Mouse (Mus musculus) neutrophil, adult 5-6 weeks (primary cell): ENCODE results near the gene Mthfd1. TPM values are rescaled to one million over a fixed set of nuclear protein-coding genes. Genes with fewer than 3 reads are reported as not detected.

Experiments
- ATAC-seq: fragments of 151-379, 151-347 bp; 2 replicates; pipeline ENCODE4 v1.8.0; 2017; ENCODE audit warnings: mild to moderate bottlenecking, moderate TSS enrichment; ENCODE audit not compliant: insufficient number of reproducible peaks, poor library complexity, low FRiP score, severe bottlenecking; ENCODE audit errors: extremely low read depth
- total RNA-seq: library from RNA; stranded (forward); fragments of 200-1000 nt; gene quantifications from 2 replicates; pipeline ENCODE4 v1.2.3, GENCODE M21; 2017

The Mthfd1 gene
- total RNA-seq, 1 experiment from 2014 or later = 18.7 TPM

DNA sequence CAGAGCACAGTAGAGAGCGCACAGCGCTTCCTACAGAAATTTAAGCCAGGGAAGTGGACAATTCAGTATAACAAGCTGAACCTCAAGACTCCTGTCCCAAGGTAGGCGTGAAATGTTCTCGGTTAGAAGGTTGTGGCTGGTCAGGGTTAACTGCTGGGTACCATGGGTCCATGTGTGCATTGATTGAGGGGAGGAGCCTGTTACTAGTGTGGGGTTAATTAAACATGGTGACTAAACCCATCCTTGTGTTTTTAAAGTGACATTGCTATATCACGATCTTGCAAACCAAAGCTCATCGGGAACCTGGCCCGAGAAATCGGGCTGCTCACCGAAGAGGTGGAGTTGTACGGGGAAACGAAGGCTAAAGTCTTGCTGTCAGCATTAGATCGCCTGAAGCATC is 34.3 kb downstream of the Mthfd1 start:
- no peak for ATAC-seq

DNA sequence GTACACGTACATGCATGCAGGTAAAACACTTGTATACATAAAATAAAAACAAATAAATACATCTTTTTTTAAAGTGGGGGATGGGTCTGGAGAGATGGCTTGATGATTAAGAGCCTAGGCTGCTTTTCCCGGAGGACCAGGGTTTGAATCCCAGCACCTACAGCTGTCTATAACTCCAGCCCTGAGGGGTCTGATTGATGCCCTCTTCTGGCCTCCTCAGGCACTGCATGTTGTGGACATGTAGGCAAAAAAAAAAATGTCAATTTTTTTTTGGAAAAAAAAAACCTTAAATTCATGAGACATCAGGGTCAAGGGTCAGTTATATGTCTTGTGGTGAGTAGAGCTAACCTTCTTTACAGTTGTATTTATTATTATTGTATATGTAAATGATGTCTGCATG is 35.2 kb downstream of the Mthfd1 start:
- ATAC-seq = no peak

DNA sequence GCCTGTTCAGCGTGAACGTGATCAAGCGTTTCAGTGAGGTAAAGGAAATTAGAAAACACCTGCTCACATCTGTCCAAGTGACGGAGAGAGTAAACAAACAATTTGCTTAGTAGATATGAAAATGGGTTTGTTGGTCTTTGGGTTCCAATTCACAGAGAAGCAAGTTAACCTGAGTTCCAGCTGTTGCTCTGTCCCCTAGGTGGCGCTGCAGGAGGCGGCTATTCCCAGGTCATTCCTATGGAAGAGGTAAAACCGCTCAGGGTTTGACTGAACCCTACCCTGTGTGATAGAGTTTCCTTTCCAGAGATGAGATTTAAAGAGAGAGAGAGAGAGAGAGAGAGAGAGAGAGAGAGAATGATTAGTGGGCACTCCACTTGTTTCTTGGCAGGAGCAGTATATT is 38.1 kb downstream of the Mthfd1 start:
- ATAC-seq = 0 out of 2 replicates have a peak, but pooled peaks have one; percentile 43

DNA sequence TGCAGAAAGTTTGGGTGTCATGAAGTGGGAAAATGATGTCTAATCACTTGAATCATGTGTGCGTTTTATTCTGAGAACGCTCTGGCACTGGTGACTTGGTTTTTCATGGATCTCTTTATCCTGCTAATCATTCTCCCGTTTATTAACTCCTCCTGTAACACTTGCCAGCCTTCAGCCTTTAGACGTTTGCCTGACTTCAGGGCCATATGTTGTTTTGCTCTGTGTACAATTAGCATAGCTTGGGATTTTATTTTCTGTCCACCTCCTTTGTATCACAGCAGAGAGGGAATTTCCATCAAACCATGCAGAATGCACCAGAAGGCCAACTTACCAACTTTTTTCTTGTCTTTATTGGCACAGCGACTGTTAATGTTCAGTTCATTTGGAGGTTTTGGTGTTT is 42.7 kb downstream of the Mthfd1 start:
- no peak for ATAC-seq

DNA sequence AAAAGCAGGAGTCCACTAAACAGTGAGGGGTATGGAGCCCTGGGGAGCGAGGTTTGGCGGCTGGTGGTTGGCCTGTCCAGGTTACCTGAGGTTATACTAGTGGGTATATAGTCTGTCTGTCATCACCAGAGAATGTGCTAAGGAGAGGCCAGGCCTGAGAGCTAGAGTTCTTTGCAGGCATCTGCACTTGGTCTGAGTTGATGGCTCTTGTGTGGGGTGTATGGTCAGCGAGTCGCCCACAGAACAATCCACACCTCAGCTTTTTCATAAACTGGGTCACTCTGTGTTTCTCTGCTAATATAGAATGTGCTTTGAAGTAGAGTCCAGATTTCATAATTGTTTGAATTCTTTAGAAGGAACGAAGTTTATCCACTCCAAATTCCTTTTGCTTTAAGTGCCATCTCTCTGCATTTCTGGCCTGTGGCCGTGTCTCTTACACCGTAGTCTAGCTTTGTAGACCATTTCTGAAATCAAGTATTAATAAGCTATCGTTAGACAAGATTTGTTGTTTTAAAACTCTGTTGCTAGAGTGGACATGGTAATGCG is 44.3 kb downstream of the Mthfd1 start:
- ATAC-seq = no peak

DNA sequence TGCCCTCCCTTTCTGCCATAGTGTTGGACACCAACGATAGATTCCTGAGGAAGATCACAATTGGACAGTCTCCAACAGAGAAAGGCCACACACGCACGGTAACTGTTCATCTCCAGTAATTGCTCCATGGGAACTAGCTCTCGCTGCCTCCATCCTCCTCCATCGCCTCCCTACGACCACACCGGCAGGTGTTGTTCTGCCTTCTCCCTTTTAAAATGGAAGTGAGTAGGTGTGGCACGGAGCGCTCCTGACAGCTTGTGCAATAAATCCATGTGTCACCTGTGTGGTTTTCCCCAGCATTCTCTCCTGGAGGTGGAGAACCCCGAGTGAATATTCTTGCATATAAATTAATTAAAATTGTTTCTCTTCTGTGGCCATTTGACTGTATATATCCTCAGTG is 45.3 kb downstream of the Mthfd1 start:
- ATAC-seq = no peak

DNA sequence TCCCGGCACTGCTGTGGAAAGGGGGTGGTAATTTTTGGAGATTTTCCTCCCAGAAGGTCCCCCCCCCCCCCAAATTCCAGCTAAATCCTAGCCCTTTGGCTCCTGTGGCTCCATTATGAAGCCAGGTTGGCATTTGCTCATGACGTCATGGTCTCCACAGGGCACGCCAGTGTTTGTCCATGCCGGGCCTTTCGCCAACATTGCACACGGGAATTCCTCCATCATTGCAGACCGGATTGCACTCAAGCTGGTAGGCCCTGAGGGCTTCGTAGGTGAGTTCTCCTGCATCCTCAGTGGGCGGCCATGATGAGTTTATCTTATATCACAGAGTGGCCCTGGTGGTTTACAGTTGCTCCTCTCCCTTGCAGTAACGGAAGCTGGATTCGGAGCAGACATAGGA is 48.4 kb downstream of the Mthfd1 start:
- no peak for ATAC-seq

DNA sequence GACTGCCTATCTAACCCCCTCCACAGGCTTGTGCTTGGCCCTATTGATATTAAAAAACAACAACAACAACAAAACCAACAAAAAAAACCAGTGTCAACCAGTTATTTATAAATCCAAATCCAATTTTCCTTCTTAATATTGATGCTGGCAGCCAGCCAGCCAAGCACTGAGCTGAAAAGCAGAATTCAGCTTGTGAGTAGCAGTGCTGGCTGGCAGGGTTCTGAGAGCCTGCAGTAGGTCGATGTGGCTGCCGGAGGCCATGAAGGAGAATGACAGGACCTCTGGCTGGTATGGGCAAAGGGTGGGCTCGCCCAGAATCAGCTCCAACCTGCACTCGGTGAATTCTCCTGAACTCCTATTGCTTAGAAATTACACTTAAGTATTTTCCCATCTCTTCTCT is 49.1 kb downstream of the Mthfd1 start:
- no peak for ATAC-seq

DNA sequence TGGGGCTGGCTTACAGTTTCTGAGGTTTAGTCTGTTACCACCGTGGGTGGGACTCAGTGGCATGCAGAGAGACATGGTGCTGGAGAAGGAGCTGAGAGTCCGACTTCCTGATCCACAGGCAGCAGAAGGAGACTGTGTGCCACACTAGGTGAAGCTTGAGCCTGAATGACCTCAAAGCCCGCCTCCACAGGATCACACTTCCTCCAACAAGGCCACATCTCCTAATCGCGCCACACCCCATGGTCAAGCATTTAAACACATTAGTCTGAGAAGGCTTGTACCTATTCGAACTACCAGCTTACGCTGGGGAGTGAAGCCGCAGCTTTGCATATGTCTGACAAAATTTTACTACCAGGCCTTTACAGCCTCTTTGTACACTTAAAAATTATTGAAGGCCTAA is 50.0 kb downstream of the Mthfd1 start:
- ATAC-seq = no peak

DNA sequence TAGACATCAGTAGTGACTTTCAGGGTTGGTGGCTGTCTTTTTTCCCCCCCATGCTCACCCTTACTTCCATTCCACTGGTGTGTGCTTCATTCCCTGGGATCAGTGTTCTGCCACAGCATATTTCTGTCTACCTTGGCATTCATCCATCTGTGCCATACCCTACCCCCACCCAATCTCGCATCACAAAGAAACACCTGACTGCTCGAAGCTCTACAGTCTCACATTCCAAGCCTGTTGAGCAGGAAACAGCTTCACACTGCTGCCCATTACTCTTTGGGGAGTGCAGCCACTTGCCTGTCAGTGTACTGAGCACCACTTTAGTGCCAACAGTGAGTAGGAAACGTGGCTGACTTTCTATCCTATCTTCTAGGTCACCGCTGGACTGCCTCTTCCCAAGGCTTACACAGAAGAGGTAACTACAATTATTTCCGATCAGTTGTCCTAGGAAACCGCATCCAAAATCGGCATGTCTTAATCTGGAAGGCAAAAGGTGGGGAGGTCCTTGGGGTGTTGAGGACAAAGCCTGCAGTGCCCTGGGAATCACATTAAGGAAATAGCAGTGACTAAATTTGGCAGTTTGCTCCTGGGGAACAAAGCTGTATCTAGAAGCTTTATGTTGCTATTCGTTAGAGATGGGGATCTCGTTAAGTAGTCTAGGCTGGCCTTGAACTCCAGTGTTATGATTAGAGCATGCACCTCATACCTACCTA is 51.9 kb downstream of the Mthfd1 start:
- ATAC-seq = no peak

DNA sequence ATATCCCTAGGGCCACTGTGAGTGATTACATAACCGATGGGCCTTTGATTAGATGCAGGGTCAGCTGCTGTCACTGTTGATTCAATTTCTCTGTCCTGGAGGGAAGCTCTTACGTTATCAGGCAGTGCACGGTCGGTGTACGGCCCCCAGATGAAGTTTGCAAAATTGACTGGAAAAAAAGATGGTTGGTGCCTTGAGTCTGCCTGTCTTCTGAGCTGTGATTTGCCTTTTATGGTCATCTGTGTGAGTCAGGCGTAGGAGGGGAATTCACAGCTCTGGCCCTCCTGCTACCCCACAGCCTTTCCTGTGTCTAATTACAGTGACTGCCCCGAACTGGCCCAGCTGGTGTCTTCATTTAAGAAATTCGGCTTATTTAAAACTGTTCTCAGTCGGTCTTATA is 52.9 kb downstream of the Mthfd1 start:
- ATAC-seq = 0 out of 2 replicates have a peak, but pooled peaks have one; percentile 18

DNA sequence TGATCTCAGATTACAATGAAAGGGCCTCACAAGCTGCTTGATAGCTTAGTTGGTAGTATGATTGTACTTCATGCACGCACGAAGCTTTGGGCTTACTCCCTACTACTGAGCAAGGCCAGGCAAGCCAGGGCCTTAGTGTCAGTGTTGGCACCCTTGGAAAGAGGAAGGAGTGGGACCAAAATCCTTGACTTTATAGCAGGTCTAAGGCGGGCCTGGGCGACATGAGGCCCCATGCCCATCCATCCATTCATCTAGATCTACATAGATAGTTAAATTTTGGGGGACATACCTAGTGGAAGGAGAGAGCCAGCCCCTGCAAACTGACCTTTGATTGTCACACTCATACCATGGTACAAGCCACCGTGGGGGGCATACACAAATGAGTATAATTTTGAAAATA is 53.3 kb downstream of the Mthfd1 start:
- ATAC-seq = no peak

DNA sequence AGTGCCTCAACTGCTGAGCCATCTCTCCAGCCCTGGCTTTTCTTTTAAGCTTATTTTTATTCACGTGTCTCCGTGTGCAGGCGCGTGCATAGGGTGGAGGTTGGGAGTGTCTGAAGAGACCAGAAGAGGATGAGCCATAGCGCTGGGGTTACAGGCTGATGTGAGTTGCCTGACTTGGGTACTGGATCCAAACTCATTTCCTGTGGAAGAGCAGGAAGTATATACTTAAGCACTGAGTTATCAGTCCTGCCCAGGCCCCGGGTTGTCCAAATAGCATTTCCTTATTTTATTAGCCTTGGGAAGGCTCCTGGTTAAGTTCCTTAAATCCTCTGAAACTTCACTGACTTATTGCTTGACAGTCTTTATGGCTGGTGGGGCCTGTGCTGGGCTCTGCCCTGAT is 54.9 kb downstream of the Mthfd1 start:
- no peak for ATAC-seq

DNA sequence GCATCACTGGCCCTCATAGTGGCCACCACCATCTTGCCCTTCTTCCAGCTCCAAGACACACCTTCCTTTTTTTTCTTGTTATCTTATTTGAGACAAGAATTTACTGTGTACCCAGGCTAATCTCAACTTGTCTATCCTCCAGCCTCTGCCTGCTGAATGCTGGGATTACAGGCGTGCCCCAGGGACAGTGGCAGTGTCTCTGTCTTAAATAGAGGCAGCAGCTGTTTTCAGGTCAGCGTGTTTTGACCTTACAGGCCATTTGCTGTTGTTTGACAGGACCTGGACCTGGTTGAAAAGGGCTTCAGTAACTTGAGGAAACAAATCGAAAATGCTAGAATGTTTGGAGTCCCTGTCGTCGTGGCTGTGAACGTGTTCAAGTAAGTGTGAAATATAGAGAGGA is 55.5 kb downstream of the Mthfd1 start:
- no peak for ATAC-seq

DNA sequence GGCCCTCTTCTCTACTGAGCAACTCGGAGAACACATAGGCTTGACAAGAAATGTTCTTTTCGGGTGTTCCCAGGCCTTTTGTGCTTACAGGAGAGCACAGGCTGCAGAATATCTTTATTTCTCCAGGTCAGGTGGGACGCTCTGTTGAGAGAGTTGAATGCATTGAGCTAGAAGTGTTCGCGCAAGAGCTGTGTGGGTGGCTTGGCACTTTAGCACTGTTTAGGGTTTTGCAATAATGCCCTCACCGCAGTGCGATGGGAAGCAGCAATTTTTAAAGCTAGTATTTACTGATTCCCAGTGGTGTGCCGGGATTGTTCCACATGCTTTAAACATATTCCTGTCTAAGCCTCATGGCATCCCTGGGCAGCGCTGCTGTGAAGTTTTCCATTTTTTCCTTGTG is 56.1 kb downstream of the Mthfd1 start:
- ATAC-seq = no peak

DNA sequence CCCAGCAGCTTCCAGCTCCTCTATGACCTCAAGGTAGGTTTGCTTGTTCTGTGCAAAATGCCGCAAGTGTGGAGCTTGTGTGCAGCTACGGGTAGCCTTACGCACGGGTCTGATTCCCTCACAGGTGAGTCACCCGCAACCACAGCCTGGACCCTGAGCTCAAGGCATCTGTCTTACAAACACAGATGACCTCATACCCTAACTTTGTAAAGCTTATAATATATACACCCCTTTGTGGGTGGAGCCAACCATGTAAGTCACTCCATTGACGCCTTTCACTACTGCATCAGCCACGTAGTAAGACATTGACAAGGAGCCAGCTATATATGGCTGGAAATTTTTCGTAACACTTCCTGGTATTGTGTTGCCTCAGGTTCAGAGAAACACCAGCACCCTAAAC is 56.9 kb downstream of the Mthfd1 start:
- peak; percentile 78 for ATAC-seq

DNA sequence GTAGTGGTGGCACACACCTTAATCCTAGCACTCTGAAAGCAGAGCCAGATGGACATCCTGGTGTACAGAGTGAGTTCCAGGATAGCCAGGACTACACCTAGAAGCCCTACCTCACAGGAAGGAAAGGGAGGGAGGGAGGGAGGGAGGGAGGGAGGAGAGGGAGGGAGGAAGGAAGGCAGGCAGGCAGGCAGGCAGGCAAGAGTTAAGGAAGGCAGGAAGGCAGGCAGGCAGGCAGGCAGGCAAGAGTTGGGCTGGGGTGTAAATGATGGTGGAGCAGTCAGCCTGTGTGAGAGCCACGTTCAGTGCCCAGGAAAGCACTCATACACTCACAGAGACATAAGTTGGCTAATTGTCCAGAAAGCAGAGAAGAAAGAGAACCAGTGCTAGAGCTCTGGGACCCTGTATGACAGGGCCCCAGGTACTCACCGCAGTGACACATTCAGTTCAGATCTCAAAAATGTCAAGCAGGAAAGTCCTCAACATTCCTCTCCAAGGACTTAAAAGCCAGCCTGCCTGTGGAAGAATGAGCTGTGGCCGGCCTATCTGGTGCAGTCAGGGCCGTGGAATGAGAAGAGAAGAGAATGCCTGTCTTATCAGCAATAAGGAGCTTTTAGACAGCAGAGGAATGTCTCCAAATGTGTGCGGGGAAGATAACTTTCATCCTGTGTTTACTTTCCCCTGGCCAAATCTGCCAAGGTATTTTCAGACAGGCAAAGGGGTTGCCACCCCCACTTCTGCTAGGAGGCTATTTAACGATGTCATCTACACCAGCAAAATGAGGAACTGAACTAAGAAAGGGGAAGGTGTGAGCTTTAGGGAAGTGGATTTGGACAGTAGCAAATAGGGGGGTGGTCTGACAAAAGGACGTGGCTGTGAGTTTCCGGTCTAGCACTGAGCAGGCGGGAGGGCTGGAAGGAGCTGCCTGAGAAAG is 63.4 kb downstream of the Mthfd1 start:
- ATAC-seq = peak; percentile 96

DNA sequence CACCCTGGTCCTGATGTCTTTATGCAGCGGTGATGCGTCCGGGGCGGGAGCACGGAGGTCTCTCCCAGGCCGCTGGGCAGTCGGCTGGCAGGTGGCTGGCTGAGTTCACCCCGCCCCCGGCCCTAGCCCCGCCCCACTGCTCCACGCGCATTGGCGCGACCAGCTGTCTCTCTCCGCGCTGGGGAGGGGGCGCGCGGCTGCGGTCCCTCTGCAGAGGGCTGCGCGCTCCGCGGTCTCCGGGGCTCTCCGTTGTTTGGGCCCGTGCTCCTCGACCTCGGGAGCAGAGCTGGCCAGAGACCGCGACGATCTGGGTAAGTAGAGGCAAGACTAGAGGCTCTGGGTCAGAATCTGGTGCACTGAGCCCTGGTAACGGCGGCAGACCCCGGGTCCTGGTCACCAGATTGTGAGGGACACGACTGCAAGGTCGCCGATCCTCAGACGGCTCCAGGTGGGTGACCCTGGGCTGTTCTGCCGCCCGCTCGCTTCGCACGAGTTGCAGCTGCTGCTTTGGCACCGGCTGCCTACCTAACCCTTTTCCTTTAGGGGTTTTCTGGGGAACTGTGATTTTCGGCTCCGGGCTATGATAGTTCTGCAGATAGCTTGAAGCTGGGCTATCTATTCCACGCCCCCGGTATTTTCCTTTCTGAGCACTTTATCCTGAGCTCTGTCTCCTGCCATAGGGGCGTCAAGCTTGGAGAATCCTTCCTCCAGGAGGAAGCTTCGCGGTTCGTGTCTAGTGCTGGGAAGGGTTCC is 69.8 kb downstream of the Mthfd1 start, which contains the start of gene Akap5:
Gene Akap5, plus strand, starts transcription at position 213 of the 753 bp plus-strand sequence.
- no peak for ATAC-seq
